Mouse (Mus musculus) adrenal gland (tissue): ENCODE results near the gene Vmn2r84.
"Not testable (repeated sequence)": the region's sequence is repeated elsewhere in the genome, so short reads cannot be mapped to it uniquely, and the experiment has no call there.

ENCODE experiments used
- intact Hi-C: fragments of 180-260 bp; cut with DNase I; formaldehyde crosslinking; loops from one replicate; pipeline ENCODE4 v1.15.1; 2025
- long read RNA-seq, 2 experiments: library from polyadenylated mRNA; unstranded; transcript quantifications; one replicate each; pipeline ENCODE4 v2.0.0; 2020; ENCODE audit warnings: borderline replicate concordance in 1 of 2; ENCODE audit not compliant: insufficient replicate concordance in 1 of 2

Gene Vmn2r84
- long read RNA-seq, experiment 1: 0 reads
- long read RNA-seq, experiment 2: 0 reads

GRCm38 (mm10) chr10:130394232-130394631 lies at the start of gene Vmn2r84:
Gene Vmn2r84 (minus strand): TSS chr10:130394332.
- intact Hi-C loops: no loop called here

DNA sequence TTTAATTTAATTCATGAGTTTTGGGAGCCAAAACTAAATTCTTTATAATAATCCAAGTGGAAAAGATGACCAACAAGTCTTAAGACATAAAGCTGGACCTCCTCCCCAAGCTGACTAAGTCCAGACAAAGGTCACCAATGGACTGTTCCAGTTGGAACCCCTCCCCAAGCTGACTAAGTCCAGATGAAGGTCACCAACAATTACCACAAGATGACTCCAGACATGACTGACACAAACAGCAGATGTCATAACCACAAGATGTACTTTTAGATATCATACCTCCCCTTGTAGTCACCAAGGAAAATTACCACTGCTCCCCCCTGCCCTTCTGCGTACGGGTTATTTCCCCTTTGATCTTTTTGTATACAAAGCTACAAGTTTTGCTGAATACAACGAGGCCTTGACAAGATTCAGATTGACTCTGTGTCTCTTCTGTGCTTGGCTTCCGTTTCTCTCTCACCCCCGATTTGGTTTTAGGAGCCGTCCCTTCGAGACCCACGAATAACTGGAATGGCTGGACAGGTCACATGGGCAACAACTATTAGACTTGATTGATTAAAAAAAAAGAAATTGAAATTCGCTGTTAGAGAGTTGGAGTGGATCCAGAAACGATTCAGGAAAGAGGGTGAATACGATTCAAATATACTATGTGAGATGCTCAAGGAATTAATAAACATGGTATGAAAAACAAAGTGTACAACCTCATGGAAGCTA lies 40.2 kb upstream of the Vmn2r84 start:
- intact Hi-C loops: not testable (repeated sequence)

- intact Hi-C loops: not testable (repeated sequence)
Measured at GRCm38 (mm10) chr10:130429603-130430002, 35.5 kb upstream of the Vmn2r84 start, which contains the start of gene Vmn2r85. Gene Vmn2r85 (minus strand): TSS chr10:130429703.

DNA sequence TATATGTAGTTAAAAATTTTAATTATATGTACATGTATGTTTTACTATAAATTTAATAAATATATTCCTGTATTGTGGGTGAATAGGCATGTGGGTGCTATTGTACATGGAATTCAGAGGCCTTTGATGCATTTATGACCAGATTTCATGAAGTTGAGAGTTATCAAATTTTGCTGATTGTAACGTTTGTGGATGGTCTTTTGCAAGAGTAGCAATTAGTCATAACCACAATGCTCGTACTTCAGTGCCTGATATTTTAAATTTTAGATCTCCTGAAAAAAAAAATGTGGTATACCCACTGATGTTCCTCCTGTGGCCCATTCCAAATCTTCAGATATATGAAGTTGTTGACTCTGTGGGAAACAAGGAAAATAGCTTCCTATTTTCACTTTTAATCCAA lies 28.2 kb upstream of the Vmn2r84 start:
- intact Hi-C loops: not testable (repeated sequence)

DNA sequence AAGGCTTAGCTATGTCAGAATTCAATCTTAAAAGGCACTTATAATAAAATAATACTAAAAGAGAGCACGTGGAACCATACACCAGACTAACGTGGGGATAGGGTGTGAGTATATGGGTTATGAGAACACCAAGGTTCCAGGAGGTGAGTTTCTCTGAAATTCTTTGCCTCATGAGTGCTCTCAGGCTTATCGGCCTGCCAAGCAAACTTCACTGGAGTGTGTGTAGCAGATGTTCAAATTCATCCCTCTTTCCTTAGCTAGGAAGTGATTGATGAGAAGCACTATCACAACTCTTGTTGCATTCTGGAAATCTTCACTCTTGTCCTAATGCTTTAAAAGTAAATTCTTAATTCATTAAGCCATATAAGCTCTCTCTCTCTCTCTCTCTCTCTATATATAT lies 26.3 kb upstream of the Vmn2r84 start:
- intact Hi-C loops: no loop called here

DNA sequence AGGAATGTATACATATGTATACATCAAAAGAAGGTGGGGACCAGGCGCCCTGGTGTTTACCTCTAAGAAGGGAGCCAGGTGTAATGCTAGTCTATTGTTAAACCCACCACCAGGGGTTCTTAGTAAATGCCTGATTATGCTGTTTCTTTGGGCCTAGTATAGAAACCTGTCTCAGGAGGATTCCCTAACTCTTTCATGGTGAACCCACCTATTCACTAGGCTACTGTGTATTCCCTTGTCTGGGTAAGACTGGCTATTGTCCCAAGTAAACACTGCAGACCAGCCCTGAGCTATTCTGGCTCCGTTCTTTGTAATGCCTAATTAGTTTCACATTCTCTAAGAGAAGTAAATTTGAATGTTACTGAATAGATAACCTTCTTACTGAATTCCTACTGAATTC lies 25.8 kb upstream of the Vmn2r84 start:
- intact Hi-C loops: not testable (repeated sequence)

GRCm38 (mm10) chr10:130416352-130416751 lies 22.2 kb upstream of the Vmn2r84 start:
- intact Hi-C loops: not testable (repeated sequence)

GRCm38 (mm10) chr10:130412167-130412698 lies 18.1 kb upstream of the Vmn2r84 start:
- intact Hi-C loops: not testable (repeated sequence)

DNA sequence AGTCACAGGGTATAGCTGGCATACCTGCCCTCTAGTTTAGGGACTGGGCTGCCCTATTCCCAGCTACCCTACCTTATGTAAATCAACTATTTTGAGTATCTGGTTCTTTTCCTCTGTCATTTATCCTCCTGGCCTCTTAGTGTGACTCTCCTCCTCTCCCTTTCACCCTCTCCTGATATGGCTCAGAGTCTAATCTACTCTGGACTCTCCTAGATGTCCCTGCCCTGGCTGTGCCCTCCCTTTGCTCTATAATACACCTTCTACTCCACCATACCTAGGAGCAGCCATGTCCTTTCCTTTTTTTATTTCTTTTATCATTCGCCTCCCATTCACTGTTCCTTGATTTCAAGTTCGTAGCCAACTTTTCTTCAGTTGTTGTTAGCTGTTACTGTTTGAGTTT lies 19.0 kb downstream of the Vmn2r84 start:
- intact Hi-C loops: no loop called here

DNA sequence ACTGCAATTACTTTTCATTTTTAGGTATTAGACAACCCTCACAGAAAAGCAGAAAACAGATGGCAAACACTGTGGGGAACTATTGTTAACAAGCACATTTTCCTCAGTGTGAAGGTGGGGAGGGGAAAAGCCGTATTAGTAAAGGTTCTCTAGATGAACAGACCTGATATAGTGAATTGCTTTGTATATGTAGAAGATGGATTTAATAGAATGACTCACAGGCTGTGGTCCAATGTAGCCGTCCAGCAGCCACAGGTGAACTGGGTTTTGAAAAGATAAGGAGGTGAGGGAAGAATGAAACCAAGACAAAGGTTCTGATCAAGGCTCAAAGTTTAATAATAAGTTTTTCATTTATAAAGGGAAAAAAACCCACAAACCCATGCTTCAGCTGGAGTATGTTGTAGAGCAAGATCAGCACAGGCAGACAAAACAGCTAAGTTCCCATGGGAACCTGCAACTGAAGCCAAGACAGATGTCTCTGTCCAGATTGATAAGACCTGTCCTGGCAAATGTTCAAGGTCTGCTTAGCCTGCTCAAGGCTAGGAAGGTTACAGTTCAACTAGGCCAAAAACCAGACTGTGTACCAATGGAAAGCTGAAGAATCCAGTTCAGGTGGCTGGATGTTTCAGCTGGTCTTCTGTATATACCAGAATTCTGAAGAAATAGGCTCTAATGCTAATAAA lies 21.5 kb downstream of the Vmn2r84 start:
- intact Hi-C loops: no loop called here

DNA sequence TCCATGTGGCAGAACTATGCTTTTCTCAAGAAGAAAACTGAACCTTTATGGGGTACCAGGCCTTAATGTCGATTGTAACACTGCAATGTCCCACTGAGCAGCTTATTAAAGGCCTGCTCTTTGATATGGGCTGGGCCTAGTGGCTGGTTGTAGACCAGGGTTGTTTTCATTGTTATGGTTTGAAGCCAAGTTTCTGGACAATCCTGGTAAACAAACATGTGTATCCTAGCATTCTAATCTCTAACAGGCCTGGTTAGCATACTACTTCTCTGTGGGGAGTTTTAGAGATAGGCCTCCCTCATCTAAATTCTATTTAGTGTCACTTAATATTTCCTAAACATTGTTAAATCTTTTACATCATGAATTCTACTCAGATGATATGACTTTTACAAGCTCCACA lies 22.5 kb downstream of the Vmn2r84 start:
- intact Hi-C loops: no loop called here

DNA sequence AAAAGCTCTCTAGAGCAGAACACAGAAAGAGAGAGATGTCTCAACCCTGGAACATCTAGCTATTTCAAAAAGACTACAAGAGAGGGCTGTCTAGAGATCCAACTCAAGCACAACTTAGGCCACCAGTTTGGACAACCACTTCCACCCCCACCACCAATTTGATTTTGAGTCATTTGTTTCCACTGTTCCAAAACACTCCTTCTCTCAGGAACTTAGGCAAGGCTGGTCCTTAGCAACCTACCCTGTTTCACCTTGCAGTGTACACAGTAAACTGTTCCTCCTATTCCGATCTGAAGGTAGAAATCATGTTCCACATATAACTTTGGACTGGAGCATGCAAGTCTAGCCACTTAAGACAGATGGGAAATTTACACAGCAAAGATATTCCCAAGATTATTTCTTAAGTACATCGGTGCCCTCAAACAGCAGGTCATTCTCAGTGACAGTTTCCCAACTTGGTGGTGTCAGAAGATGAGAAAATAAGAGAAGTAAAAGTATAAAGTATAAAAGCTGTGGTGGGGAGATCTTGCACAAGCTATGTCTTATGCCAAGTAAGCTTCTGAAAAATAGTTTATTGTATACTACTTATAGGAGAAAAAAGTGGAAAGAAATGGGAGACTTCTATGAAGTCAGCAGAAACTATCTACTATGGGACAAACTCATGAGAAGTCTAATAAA lies 24.0 kb downstream of the Vmn2r84 start:
- intact Hi-C loops: no loop called here

DNA sequence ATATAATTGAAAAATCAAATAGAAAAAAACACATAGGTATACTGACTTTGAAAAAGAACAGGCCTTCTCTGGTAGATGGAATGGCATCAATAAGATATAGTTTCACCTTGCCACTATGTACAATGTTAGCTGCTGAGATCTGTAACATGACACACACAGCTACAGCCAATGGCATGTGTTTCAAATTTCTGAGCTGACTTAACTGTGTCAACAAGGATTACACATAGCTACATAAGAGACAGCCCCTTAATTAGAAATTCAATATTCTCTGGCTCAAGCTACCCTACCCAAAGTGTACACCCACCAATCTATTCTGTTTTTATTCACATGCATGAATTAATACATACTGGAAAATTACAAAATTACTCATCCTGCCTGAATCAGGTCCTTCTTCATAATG lies 25.7 kb downstream of the Vmn2r84 start:
- intact Hi-C loops: no loop called here

- intact Hi-C loops: no loop called here
Measured at GRCm38 (mm10) chr10:130364766-130365165, 29.4 kb downstream of the Vmn2r84 start.

- intact Hi-C loops: no loop called here
Measured at GRCm38 (mm10) chr10:130363438-130364164, 30.5 kb downstream of the Vmn2r84 start.

- intact Hi-C loops: no loop called here
Measured at GRCm38 (mm10) chr10:130344056-130344455, 50.1 kb downstream of the Vmn2r84 start.

DNA sequence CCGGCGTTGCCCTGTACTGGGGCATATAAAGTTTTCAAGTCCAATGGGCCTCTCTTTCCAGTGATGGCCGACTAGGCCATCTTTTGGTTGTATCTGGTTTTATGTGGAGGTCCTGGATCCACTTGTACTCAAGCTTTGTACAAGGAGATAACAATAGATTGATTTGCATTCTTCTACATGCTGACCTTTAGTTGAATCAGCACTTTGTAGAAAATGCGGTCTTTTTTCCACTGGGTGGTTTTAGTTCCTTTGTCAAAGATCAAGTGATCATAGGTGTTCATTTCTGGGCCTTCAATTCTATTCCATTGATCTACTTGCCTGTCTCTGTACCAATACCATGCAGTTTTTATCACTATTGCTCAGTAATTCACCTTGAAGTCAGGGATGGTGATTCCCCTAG lies 54.1 kb downstream of the Vmn2r84 start:
- intact Hi-C loops: not testable (repeated sequence)

GRCm38 (mm10) chr10:130337581-130337980 lies 56.6 kb downstream of the Vmn2r84 start:
- intact Hi-C loops: no loop called here

DNA sequence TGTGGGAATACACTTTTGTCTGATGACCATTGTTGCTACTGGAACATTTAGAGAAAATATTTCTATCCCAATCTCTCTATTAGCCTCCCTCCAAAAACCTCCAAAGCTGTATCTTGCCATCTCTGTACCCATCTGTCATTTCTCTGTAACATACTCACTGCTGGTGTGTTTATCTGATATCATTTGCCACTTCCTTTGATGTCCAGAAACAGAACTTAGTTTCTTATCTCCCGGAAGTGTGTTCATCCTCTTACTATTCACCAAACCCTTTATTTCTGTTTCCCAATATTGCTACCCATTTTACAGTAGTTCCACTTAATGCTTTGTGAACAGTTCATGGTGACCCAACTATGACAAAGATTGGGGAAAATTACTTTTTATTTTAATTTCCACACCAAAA lies 57.7 kb downstream of the Vmn2r84 start:
- intact Hi-C loops: no loop called here

DNA sequence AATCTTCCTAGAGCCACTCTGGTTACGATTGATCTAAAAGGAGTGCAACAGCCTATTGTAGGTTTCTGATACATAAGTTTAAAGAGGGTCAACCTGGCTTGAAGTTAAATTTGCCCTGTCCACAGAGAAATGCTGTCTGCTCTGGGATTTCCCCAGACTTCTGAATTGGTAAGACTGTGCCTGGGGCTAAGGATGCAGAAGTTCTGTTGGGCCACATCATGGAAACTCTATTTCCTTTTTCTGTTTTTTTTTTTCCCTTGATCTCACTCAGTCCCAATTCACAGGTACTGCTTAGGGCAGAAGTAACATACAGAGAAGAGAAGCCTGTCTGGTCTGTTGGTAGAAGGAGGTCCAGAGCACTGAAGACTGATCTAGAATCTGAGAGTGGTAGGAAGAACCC lies 63.4 kb downstream of the Vmn2r84 start:
- intact Hi-C loops: no loop called here
